Mouse (Mus musculus) right cerebral cortex, postnatal 4 days (tissue): Measurements from ENCODE around the gene Mrpl55.

Source experiments
- DNase-seq: peaks from one replicate; pipeline ENCODE4 v3.0.0-alpha.2; 2022

Mrpl55 gene

DNA sequence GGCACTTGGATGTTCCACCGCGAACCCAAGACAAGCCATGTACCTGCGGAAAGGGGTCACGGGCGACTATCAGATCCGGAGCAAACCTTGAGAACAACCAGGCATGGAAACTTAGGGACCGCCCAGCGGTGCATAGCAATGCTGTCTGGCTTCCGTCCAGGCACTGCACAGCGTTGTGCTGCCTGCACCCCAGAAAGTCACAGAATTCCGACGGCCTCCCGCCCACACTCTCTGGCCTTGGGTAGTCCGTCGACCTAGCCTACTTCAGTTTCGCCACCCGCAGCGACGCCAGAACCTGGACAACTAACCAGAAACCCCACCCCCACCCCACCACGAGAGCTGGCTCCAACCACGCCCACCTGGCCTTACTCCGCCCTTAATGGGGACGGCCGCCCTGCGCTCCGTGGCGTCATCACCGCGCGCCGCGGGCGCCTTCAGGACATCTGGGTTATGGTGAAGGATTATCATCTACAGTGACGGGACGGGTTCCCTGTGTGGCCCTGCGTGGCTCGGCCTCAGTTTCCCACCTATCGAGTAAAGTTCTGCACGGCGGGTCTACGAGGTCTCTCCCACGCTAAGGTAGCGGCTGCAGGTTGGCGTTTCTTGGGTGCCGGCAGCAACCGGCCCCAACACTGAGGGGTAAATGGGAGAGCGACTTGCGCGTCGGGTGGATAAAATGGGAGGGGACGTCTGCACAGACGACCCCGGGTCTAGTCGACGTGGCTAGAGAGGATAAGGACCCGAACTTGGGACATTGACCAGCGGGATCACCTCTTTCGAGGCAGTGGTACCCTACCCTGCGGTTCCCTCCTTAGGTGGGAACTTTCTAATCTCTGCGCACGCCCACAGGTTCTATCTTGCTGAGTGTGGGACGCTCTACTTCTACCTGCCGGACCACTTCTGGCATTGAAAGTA lies at the start of gene Mrpl55:
Gene Mrpl55 (plus strand): TSS at position 406 of the 915 bp plus-strand sequence.
- DNase-seq: peak; percentile 95

DNA sequence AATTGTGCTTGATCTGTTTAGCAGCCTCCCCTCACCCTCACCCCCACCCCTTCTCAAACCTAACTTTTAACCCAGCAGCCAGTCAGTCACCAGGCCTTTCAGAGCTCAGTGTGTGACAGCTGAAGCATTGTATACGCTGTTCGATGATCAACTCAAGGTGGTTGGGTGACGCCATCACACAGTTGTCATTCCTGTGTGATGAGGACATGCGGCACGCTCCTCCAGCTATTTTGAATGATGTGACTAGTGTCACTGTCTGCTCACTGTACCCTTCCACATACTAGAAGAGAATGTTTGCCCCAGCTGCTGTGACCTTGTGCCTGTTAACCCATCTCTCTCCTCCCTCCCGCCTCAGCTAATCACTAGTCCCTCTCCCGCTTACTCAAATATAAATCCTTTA lies 48.1 kb upstream of the Mrpl55 start:
- no peak for DNase-seq

GRCm38 (mm10) chr11:59155900-59156299 lies 46.4 kb upstream of the Mrpl55 start:
- no peak for DNase-seq

DNA sequence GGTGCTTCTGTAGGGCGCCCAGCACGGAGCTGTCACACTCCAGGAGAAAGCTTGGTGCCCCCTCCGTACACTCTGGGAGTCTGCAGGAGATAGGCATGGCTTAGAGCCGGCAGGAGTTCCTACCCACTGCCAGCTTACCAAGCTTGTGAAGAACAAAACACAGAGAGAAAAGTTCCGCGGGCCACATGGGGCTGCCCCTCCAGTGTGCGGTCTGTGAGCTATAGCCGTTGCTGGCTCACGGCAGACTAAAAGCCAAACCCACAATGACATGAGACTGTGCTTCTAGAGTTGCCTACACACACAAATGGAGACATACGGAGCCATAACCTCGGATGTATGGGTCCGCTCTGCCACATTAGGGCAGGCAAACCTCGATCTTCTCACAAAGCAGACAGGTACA lies 43.2 kb upstream of the Mrpl55 start:
- DNase-seq: no peak

- DNase-seq: no peak
Observed at GRCm38 (mm10) chr11:59159558-59159957, 42.7 kb upstream of the Mrpl55 start.

GRCm38 (mm10) chr11:59161398-59161797 lies 40.9 kb upstream of the Mrpl55 start:
- no peak for DNase-seq

GRCm38 (mm10) chr11:59162443-59163254 lies 39.6 kb upstream of the Mrpl55 start:
- DNase-seq: peak; percentile 24

GRCm38 (mm10) chr11:59163255-59164236 lies 38.7 kb upstream of the Mrpl55 start, which contains the start of gene Iba57:
Iba57 (minus strand) TSS chr11:59163739.
- DNase-seq: peak; percentile 95

- no peak for DNase-seq
Observed at GRCm38 (mm10) chr11:59164384-59164783, 37.9 kb upstream of the Mrpl55 start.

GRCm38 (mm10) chr11:59165616-59166241 lies 36.6 kb upstream of the Mrpl55 start:
- DNase-seq: no peak

DNA sequence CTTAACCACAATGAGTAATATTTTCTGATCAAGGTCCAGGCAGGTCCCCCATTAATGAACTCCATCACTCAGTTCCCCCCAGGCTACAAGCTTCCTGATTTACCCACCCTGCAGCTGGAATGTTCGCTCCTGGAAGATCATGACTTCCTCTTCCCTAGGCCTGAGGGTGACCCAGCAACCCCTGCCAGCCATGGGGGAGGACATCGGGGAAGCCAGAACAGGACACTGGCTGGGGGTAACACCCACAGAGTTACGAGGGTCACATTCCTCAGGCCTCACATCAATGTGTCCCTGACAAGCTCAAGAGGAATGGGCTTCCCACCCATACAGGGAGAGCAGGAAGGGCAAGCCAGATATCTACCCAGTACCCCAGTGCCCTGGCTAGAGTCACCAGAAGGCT lies 32.5 kb upstream of the Mrpl55 start:
- DNase-seq: no peak

DNA sequence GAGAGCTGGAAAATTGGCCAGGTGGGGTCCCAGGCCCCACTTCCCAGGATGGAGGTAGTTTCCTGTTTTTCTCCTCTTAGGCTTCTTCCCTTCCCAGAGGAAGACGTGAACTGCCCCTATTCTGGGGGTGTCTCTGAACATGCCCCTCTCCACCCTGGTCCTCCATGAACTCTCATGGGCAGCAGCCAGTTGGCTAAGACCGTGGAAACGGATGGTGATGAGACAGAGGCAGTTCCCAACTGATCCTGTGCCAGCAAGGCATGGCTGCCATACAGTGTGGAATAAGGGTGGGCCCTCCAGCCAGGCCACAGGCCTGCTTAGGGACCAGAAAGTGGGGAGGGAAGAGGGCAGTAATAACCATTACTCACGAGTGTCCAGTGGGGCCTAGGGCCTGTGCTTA lies 31.7 kb upstream of the Mrpl55 start:
- DNase-seq: no peak

DNA sequence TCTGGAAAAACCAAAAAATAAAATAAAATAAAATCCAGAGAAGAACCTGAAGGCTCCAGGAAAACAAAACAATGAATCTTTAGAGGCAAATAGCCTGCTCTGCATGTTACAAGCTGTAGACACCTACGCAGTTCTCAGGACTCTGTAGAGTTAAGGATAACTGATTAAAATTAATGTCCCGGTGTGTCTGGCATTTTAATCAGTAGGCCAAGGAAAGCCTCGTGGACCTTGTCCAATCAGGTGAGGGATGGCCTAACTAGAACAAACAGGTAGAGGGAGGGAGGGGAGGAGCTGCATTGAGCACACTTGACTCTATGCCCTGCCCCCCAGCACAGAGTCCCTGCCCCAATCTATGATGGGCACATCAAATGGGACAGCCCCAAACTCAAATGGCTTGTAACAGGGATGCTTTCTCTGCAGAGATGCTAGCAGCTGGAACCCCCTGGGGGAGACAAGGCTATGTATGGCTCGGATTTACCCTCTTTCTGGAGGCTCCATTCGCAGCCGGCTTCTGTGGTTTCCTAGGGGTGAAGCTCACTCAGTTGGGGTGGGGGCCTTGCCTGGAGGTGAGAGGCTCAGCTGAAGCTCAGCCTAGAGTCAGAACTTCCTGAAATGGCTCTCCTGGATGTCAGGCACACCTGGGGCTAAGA lies 28.0 kb upstream of the Mrpl55 start:
- DNase-seq: no peak

GRCm38 (mm10) chr11:59176475-59176874 lies 25.8 kb upstream of the Mrpl55 start:
- DNase-seq: no peak

- DNase-seq: no peak
Observed at GRCm38 (mm10) chr11:59176921-59177320, 25.4 kb upstream of the Mrpl55 start.

DNA sequence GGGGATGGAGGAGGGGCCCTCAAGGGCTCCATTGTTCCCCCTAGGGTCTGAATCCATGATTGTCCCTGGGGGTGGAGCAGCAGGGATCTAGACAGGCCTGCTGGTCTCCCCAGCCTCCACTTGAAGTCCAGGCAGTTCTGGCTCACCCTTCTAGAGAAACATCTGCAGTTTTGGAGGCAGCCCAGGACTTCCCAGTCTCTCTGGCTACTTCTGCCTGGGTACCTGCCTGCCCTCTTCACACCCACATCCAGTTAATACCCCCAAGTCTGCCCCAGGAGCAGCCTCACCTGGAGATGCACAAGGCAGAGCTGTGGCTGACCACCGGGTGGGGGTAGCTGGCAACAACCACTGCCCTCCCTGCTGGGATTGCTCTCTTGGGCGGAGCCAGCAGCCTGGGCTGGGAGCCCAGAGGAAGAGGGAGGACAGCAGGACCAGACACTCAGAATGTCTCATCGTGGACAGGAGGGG lies 19.4 kb upstream of the Mrpl55 start, which contains the start of gene Gjc2:
Gene Gjc2 (minus strand): TSS at position 350 of the 468 bp plus-strand sequence.
- DNase-seq: no peak

DNA sequence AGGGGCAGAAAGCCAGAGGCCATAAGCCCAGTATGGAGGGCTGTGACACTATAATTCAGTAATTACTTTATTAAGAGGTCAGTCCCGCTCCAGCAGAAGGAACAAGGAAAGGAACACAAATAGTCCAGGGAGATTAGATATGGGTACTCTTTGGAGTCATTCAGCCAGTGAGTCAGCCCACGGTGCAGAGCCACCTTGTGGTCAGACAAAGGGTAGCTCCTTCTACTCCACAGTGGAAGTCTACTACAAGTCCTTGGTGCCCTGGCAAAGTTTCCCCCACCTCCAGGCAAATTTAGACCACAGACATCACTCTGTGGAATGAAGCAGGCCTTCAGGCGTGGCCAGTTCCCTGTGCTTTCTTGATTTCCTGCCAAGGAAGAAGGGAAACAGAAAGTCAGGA lies 18.5 kb upstream of the Mrpl55 start:
- DNase-seq: peak; percentile 42

GRCm38 (mm10) chr11:59185490-59185889 lies 16.8 kb upstream of the Mrpl55 start:
- DNase-seq: no peak

DNA sequence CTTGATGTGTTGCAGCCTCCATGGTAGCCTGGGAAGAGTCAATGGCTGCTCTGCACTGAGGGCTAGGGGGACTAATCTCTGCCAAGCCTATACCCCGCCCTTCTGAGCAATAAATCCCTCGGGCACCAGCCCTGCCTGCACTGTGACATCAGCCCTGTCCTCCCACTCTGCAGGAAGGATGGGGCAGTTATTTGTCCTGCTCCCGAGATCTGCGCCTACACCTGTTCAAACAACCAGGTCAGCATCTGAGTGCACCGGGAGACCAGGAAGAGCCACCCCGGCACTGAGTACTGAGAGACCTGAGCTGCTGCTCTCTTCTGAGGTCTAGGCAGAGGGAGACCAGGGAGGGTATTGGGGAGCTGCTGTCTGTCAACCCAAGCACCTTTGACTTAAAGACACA lies 14.6 kb upstream of the Mrpl55 start:
- no peak for DNase-seq

DNA sequence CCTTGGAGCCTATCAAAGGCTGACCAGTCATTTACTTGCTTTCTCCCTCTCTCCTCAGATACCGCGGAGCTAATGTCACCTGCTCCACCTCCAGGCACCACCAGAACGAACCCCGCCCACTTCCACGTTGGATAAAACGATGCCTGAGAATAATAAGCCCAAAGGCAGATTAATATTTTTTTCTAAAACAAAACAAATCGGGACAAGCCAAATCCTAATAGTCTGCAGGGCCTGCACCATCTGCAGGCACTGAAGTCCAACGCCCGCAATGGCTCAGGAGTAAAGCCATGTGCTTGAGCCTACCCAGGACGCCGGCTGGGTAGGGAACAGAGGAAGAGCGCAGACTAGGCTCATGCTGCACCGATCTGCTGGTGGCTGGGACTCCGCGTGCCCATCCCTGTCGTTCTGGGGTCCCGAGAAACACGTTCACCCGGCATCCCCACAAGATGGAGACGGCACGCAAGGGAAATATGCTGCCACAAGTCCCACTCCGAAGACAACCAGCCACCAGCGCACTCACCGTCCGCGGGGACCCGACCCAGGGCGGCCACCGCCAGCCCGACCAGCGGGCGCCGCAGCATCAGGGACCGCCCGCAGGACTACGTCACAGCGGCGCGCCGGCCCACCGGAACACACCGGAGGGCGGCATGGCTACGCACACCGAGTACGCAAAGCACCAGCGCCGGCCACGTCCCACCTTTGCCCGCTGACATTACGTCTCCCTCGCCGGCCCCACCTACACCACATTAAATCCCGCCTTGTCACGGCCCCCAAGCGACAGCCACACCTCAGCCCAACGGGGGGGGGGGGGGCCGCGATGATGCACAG lies 10.8 kb upstream of the Mrpl55 start:
- peak; percentile 85 for DNase-seq
